Mouse (Mus musculus) ES-Bruce4 (cell line): ENCODE results near the gene Rph3al. TPM values are rescaled to one million over a fixed set of nuclear protein-coding genes. Genes with fewer than 3 reads are reported as not detected.

ENCODE experiments used
- H3K27ac ChIP-seq: 2 replicates; pipeline ENCODE4 v1.5.1; 2012; ENCODE audit warnings: low read length, inconsistent platforms; ENCODE audit not compliant: insufficient read depth
- H3K27me3 ChIP-seq: 2 replicates; pipeline ENCODE4 v1.6.1; 2012; ENCODE audit warnings: mild to moderate bottlenecking, low read length, inconsistent platforms; ENCODE audit not compliant: control insufficient read depth, poor library complexity, insufficient read depth, severe bottlenecking
- H3K36me3 ChIP-seq: 2 replicates; pipeline ENCODE4 v1.6.1; 2012; ENCODE audit warnings: inconsistent platforms, mild to moderate bottlenecking, low read length, moderate library complexity; ENCODE audit not compliant: control insufficient read depth, poor library complexity, insufficient read depth, severe bottlenecking
- H3K4me1 ChIP-seq: one replicate; pipeline ENCODE4 v1.8.1; 2011; ENCODE audit warnings: low read length; ENCODE audit not compliant: control insufficient read depth, insufficient read depth
- H3K4me3 ChIP-seq: 2 replicates; pipeline ENCODE4 v1.5.1; 2011; ENCODE audit warnings: low read depth, mild to moderate bottlenecking, low read length
- H3K9ac ChIP-seq: 2 replicates; pipeline ENCODE4 v1.6.1; 2012; ENCODE audit warnings: low read depth, mild to moderate bottlenecking, inconsistent platforms; ENCODE audit not compliant: poor library complexity, severe bottlenecking
- H3K9me3 ChIP-seq: replicated peaks from 2 replicates; pipeline ENCODE4 v1.6.1; 2012; ENCODE audit warnings: mild to moderate bottlenecking, low read length, inconsistent platforms; ENCODE audit not compliant: control insufficient read depth, poor library complexity, insufficient read depth, severe bottlenecking
- CTCF ChIP-seq: IDR thresholded peaks from one replicate; pipeline ENCODE4 v1.8.1; 2011; ENCODE audit warnings: low read depth, low read length
- EP300 ChIP-seq: IDR thresholded peaks from 2 replicates; pipeline ENCODE4 v1.6.1; 2011; ENCODE audit warnings: low read depth, low read length; ENCODE audit not compliant: insufficient read depth
- POLR2A ChIP-seq: IDR thresholded peaks from one replicate; pipeline ENCODE4 v1.8.1; 2011; ENCODE audit warnings: low read length; ENCODE audit not compliant: insufficient read depth
- polyA plus RNA-seq: library from polyadenylated mRNA; stranded (reverse); fragments of >200 nt; gene quantifications from 2 replicates; pipeline ENCODE4 v1.2.4, GENCODE M21; 2011; ENCODE audit warnings: low read depth; ENCODE audit not compliant: missing spikeins, insufficient read depth, insufficient read length

Gene Rph3al
- polyA plus RNA-seq, 1 experiment: 3.7 TPM

GRCm38 (mm10) chr11:75794602-75795320, 143.5 kb downstream of the Rph3al start:
- Histone ChIP-seq H3K4me1 (no peaks in the 10 kb centered on the region), H3K27ac (no peak overlapping the region), H3K27me3 (peaks cover 23% of the 10 kb centered on the region), H3K36me3 (no peaks in the 10 kb centered on the region), H3K9me3 (no peaks in the 10 kb centered on the region), H3K9ac (peak overlapping the region; percentile 71), H3K4me3 (peak overlapping the region; percentile 41)
- no peak for TF ChIP-seq CTCF
- no peak for TF ChIP-seq POLR2A
- no peak for TF ChIP-seq EP300

- Histone ChIP-seq H3K4me1 (no peaks in the 10 kb centered on the region), H3K27ac (no peak overlapping the region), H3K9ac (no peak overlapping the region), H3K4me3 (no peak overlapping the region), H3K27me3 (peaks cover 23% of the 10 kb centered on the region), H3K36me3 (no peaks in the 10 kb centered on the region), H3K9me3 (no peaks in the 10 kb centered on the region)
- TF ChIP-seq EP300 (no peak), CTCF (no peak), POLR2A (no peak)
These were observed 144.9 kb downstream of the Rph3al start for GRCm38 (mm10) chr11:75793351-75793750.

GRCm38 (mm10) chr11:75792535-75792934, 145.7 kb downstream of the Rph3al start:
- Histone ChIP-seq H3K27me3 (peaks cover 23% of the 10 kb centered on the region), H3K9ac (no peak overlapping the region), H3K4me1 (no peaks in the 10 kb centered on the region), H3K9me3 (no peaks in the 10 kb centered on the region), H3K4me3 (no peak overlapping the region), H3K27ac (no peak overlapping the region), H3K36me3 (no peaks in the 10 kb centered on the region)
- TF ChIP-seq CTCF (no peak), POLR2A (no peak), EP300 (no peak)

- no peak for TF ChIP-seq POLR2A
- no peak for TF ChIP-seq CTCF
- H3K27me3 ChIP-seq: no peaks in the 10 kb centered on the region
- H3K27ac ChIP-seq: no peak overlapping the region
- H3K4me3 ChIP-seq: no peak overlapping the region
- H3K36me3 ChIP-seq: no peaks in the 10 kb centered on the region
- H3K9me3 ChIP-seq: no peaks in the 10 kb centered on the region
- H3K9ac ChIP-seq: no peak overlapping the region
- H3K4me1 ChIP-seq: no peaks in the 10 kb centered on the region
These were observed 152.3 kb downstream of the Rph3al start for GRCm38 (mm10) chr11:75785897-75786296.

GRCm38 (mm10) chr11:75783799-75784198, 154.4 kb downstream of the Rph3al start:
- no peak for TF ChIP-seq CTCF
- TF ChIP-seq EP300: no peak
- H3K4me1 ChIP-seq: no peaks in the 10 kb centered on the region
- no peaks in the 10 kb centered on the region for H3K36me3 ChIP-seq
- no peak overlapping the region for H3K9ac ChIP-seq
- H3K27me3 ChIP-seq: no peaks in the 10 kb centered on the region
- H3K27ac ChIP-seq: no peak overlapping the region
- no peaks in the 10 kb centered on the region for H3K9me3 ChIP-seq
- no peak overlapping the region for H3K4me3 ChIP-seq

GRCm38 (mm10) chr11:75781919-75782318, 156.3 kb downstream of the Rph3al start:
- TF ChIP-seq POLR2A: no peak
- TF ChIP-seq CTCF: peak; percentile 86
- Histone ChIP-seq H3K4me1 (no peaks in the 10 kb centered on the region), H3K27me3 (no peaks in the 10 kb centered on the region), H3K9me3 (no peaks in the 10 kb centered on the region), H3K36me3 (no peaks in the 10 kb centered on the region), H3K9ac (no peak overlapping the region), H3K4me3 (no peak overlapping the region), H3K27ac (no peak overlapping the region)

Other genes with a start within 250 kb of the Rph3al start
- gene Ywhae, start 205.6 kb downstream of the Rph3al start, polyA plus RNA-seq: 1,329 and 1,367 TPM in 2 replicates
- gene Doc2b, start 142.4 kb downstream of the Rph3al start, polyA plus RNA-seq: 0.15 and 0.22 TPM in 2 replicates
- not detected in 2 replicates for gene 1700016K19Rik, start 61.5 kb upstream of the Rph3al start, polyA plus RNA-seq
- 4.0 and 4.7 TPM in 2 replicates for gene Rflnb, start 89.4 kb upstream of the Rph3al start, polyA plus RNA-seq
- gene Vps53, start 241.2 kb upstream of the Rph3al start, polyA plus RNA-seq: 24.3 and 26.2 TPM in 2 replicates
- 7.3 and 9.0 TPM in 2 replicates for gene Fam57a, start 241.2 kb upstream of the Rph3al start, polyA plus RNA-seq